Mouse (Mus musculus): Measurements from ENCODE around the gene Syne3. TPM values are rescaled to one million over a fixed set of nuclear protein-coding genes. Genes with fewer than 3 reads are reported as not detected.
A peak's percentile ranks its signal among the peaks of the same experiment; 100 is the strongest.

Syne3 gene
- total RNA-seq (2014; fragmentation: Nextera tagmentation) (10.9 and 15.7 TPM in 2 replicates), total RNA-seq (2017) (9.1 and 9.7 TPM in 2 replicates)

DNA sequence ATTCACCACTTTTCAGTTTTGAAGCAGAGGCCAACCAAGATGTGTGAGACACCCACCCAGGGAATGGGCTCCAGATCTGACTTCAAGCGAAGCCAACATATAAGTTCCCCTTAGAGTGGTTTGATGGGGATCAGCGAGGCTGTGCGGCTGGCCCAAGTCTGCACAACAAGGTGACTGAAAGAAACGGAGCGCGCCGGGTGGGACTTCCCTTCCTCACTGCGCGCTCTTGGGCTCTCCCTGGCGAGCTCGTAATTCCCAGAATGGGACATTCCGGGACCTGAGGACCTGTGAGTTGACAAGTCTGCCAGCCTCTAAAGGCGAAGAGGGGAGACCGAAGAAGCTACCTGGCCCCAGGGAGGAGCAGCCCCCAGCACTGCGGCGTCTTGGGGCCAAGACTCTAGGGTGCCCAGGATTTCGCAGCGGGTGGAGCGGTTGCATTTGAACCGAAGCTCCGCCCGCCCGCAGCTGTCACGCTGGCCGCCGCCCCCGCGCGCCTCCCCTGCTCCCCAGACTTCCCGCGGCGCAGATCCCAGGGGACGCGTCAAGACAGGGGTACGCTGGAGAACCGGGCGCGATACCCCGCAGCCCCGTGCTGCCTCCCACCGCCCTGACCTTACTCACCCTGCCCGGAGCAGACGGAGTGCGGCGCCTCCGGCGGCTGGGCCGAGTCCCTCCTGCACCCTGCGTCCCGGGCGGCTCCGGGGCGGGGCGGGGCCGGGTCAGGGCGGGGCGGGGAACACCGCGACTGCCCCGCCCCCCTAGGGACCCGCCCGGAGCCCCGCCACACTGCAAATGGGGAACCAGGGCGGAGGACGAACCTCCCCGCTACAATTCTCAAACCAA, at the start of gene Syne3:
Syne3 (minus strand) TSS at position 440 of the 843 bp plus-strand sequence.
- ATAC-seq (replicated peaks; ENCODE audit: low FRiP score, low TSS enrichment, poor library complexity, severe bottlenecking), result peak; percentile 31

DNA sequence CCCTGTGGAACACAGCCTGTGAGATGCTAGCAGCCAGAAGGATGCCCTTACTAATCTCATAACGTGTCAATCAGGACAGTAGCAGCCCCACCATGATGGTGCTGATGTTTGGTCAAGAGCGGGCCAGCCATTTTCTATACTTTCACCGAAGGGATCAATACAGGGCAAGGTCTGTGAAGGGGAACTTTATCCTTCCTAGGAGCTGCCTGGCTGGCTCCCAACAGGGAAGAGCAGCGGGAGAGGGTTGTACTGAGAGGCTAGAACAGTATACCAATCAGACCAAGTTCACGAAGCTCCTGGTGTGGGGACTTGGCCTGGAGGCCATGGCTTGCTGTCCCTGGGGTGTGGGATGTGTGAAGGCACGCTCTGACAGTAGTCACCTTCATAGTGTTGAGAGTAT, 45.7 kb upstream of the Syne3 start:
- no peak for ATAC-seq (replicated peaks; ENCODE audit: low FRiP score, low TSS enrichment, poor library complexity, severe bottlenecking)

DNA sequence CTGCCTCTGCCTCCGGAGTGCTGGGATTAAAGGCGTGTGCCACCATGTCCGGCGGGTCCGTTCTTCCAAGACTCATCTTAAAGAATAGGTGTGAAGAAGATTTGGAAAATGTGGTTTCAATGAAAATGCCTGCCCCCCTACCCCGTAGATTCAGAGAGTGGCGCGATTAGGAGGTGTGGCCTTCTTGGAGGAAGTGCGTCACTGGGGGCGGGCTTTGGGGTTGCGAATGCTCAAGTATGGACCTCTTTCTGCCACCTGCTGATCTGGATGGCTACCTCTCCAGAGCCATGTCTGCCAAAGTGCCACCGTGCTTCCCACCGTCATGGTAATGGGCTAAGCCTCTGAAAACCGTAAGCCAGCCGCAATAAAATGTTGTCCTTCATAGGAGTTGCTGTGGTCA, 44.4 kb upstream of the Syne3 start:
- no peak for ATAC-seq (replicated peaks; ENCODE audit: low FRiP score, low TSS enrichment, poor library complexity, severe bottlenecking)

DNA sequence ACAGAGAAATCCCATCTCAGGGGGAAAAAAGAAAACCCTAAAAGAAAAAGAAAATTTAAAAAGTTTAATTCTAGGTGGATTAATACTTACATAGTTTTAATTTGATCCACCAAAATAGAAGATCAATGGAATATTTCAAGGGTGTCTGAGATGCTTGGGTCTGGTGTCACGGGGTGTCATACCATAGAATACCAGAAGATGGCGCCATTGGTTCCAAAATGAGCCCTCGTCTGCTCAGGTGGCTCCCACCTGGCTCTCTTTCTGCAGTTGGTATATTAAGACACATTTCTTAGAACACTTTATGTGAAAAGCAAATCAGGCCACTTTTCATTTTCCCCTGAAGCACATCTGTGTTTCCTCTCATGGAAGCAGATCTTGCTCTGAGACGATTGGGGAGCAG, 41.3 kb upstream of the Syne3 start:
- ATAC-seq (replicated peaks; ENCODE audit: low FRiP score, low TSS enrichment, poor library complexity, severe bottlenecking), result peak; percentile 60

DNA sequence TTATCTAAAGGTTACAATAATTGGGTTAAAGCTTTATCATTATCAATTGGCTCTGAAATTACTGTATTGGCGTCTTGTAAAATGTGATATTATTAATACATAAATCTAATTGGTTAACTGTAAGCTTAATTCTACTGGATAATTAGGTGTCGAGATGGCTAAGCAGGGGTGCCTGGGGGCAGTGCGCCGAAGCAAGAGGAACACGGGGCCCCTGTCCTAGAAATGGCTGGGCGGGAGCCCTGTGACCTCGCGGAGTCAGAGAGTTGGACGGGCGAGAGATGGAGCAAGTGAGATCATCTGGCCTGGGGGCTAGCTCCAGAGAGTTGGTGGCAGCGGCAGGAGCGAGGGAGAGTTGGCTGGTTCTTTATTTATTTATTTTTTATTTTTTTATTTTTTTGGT, 40.2 kb upstream of the Syne3 start:
- ATAC-seq (replicated peaks; ENCODE audit: low FRiP score, low TSS enrichment, poor library complexity, severe bottlenecking), result no peak

DNA sequence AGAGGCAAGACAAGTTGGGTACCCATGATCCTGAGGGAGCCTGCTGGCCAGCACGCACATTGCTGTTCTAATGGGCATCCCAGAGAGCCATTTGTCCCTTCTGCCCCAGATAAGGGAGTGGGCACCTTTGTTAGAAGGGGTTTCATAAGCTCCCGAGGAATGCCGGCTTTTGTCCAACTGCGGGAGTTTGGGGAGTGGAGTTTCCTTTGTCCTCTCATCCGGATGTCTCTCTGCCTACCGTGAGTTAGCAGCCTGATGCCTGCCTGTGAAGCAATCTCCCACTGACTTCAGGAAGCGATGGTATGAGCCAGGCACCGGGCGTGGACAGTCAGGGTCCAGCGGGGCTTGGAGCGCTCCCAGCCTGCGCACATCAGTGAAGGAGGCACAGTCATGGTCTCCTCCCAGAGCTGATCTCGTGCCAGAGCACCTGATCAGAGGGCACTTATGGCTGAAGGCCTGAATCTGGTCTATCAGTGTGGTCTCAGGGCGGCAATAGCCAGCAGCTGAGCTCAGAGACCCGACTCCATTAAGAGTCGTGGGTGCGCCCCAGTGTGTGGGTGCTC, 38.8 kb upstream of the Syne3 start:
- 0 out of 2 replicates have a peak, but pooled peaks have one; percentile 12 for ATAC-seq (replicated peaks; ENCODE audit: low FRiP score, low TSS enrichment, poor library complexity, severe bottlenecking)

DNA sequence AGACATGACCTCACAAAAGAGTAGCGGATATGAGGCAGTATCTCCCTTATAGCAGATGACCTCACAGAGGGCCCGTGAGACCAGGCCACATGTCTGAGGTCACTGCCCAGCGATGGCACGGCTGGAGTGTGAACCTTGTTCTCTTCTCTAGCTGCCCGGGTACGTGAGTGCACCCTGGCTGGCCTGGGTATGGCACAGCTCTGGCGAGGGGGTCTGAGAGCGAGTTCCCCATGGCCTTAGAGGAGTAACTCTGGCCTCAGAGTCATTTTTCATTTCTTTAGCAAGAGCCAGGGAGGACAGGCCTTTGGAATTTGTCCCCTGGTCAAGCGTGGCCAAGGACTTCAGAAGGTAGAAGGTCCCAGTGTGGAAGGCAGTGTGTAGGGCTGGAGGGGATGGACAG, 35.2 kb upstream of the Syne3 start:
- no peak for ATAC-seq (replicated peaks; ENCODE audit: low FRiP score, low TSS enrichment, poor library complexity, severe bottlenecking)

DNA sequence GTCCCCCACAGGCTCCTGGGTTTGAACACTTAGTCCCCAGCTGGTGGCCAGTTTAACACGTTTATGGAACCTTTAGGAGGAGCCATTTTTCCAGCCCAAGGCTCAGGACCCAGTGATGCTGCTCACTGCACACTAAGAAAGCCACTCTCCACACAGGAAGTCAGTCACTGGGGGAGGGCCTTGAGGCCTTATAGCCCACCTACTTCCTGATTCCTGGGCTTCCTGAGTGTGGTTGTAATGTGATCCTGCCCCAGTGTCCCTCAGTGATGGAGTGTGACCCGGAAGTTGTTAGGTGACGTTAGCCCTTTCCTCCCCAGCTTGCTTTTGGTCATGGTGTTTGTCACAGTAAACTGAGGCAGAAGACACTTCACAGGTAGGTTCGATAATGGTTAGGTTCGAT, 33.5 kb upstream of the Syne3 start:
- no peak for ATAC-seq (replicated peaks; ENCODE audit: low FRiP score, low TSS enrichment, poor library complexity, severe bottlenecking)

DNA sequence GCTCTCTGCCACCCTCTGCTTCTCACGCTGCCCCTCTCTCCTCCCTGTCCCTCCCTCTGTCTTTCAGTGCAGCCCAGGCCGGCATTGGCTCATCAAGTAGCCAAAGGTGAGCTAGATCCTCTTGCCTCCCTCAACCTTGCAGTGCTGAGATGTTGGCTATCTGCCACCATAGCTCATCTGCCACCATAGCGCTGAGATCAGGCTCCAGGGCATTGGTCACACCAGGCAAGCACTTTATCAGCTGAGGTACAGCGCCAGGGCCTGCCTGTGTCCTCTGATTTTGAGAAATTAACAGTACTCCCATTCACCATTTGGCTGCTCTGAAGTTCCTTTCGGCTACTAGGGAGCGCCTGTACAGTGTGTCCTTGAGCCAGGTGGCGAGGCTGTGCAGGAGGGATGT, 31.3 kb upstream of the Syne3 start:
- ATAC-seq (replicated peaks; ENCODE audit: low FRiP score, low TSS enrichment, poor library complexity, severe bottlenecking), result peak; percentile 76

DNA sequence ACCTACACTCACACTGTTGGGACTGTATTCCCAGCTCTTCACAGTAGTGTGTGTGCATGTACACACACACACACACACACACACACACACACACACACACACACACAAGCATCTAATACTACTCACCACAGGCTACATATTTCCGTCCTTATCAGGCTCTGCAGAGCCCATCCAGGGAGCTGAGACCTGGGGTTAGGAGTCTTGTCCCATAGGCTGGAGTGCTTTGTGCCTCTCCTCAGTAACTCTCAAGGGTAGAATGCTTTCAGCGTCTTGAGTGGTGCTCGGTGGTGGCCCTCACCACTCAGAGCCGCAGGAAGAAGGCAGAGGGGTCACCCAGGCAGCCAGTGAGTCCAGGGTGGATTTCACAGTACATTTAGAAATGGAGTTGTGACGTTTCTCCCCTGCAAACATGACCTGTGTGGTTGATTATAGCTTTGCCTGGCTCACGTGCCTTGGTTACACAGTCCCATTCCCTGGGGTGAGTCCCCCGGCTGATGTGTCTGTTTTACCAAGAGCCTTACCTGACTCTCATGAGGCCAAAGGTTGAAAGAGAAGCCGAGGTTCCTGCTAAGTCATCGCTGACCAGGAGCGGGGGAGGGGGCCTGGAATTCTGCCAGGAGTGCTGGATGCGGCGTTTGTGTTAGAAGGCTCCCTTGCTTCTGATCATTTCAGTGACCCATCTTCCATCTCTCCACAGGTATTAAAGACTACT, 30.1 kb upstream of the Syne3 start:
- ATAC-seq (replicated peaks; ENCODE audit: low FRiP score, low TSS enrichment, poor library complexity, severe bottlenecking), result peak; percentile 42

DNA sequence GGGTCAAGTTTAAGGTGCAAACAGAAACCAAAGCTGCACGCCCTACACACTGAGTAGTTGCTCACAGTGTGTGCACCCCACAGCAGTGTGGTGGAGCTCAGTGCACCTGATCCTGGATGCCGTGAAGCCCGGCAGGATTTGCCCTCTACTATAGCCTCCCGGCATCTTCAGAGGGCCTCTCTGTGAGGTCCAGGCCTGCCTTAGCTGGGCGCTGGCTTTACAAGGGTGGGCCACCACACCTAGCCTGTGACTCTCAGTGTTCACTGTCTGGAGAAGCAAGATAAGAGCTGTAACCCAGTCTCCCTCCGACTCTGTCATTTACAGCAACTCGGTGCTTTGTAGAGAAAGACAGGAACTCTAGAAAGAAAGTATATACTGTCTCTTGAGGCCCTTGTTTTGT, 29.3 kb upstream of the Syne3 start:
- ATAC-seq (replicated peaks; ENCODE audit: low FRiP score, low TSS enrichment, poor library complexity, severe bottlenecking), result peak; percentile 71

DNA sequence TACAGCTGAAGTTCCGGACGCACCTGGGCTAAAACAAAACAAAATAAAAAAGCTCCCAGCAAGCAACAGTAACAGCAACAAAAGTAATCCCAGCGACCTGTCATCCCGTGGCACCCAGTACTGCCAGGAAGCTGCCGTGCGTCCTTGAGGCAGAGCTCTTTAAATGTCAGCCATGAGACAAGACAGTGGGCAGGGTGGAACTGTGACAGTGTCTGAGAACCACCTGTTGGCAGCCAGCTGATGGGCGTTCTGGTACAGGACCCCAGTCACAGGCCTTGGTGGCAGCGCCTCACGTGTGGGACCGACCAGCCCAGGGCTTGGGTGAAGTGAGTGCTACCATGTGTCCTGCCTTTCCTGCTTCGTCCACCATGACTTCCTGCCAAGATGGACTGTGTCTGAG, 28.6 kb upstream of the Syne3 start:
- ATAC-seq (replicated peaks; ENCODE audit: low FRiP score, low TSS enrichment, poor library complexity, severe bottlenecking), result no peak

DNA sequence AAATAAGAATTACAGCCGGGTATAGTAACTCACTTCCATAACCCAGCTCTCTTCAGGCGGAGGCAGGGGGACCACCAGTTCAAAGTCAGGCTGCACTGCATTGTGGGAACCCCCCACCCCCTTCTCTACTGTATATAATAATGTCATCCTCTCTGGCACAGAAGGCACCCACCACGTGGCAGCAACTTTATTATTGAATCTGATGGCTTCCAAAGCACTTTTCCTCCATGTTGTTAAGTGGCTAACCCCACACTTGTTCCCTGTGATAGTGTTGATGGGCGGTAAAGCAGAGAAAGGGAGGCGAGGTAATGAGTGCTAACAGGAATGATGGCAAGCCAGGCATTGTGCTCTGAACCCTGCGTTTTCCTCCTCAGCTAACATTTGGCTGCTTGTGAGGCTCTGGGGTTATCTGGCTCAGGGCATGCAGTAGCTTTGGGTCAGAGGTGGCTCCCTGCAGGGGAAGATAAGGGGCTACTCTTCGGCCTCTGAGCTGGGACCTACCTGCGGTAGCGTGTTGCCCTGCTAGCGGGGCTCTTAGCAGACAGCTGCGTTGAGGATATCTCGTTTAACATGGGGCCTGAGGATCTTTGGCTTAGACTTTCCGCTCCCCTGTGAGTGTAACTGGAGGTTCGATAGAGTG, 24.6 kb upstream of the Syne3 start:
- peak; percentile 56 for ATAC-seq (replicated peaks; ENCODE audit: low FRiP score, low TSS enrichment, poor library complexity, severe bottlenecking)

DNA sequence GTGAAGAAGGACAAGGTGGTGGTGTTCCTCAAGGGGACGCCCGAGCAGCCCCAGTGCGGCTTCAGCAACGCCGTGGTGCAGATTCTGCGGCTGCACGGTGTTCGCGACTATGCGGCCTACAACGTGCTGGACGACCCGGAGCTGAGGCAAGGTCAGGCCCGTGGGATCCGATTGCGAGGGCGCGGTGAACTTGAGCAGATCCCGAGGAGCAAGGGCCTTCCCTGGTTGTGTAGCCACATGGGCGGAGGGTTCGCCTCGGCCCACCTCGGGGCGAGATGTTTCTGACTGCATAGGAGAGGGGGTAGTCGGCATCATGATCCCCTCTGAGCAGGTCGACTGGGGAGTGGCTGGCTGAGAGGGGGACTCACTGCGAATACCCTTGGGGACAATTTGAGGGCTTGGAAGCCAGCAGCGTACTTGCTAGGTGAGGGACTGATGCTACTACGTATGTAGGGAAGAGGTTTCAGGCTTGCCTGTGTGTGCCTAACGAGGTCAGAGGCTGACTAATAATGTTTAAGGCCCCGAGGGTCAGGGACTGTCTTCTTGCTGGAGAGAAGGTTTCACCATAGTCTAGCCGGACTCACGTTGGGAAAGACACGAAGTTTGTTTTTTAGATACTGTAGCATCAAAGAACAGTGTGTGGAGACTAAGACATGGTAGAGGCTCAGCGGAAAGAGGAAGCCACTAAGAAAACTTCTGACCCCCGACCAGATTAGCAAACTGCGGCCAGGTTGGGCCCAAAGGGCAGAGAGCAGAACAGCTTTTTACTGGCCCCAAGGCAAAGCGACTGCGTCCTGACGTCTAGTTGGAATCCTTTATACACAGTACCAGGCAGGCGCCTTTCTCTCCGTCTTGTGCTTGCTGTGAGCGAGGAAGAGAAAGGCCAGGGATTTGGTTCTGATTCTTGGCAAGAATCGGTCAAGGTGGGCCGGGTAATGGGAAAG, 23.5 kb upstream of the Syne3 start:
- ATAC-seq (replicated peaks; ENCODE audit: low FRiP score, low TSS enrichment, poor library complexity, severe bottlenecking), result no peak

DNA sequence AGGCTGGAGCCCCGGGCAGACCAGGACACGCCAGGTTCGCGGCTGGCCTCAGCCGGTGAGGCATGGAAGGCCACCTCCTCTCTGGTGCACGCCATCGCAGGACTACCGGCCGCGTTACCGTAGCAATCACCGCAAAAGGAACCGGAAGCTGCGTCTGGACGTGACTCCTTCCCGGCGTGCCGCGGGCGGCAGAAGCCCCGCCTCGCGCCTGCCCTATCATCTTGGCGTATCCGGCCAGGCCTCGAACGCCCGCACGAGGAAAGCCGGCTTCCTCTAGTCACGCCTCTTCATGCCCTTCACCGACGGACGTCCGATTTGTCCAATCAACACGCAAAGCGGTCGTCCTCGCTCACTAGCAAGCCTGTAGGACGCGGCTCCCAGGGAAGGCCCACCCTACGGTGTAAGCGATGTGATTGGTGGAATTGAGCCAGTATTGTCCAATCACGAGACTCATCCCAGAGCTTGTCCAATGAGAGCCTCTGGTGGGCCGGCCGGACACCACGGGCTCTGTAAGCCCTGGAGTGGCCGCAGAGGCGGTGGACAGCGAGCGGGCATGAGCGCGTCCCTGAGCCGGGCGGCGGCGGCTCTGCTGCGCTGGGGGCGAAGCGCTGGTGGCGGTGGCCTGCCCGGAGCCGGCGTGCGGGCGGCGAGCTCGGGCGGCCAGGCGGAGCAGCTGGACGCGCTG, 22.7 kb upstream of the Syne3 start, which contains the start of gene Glrx5:
Glrx5 (plus strand) TSS at position 542 of the 685 bp plus-strand sequence.
- ATAC-seq (replicated peaks; ENCODE audit: low FRiP score, low TSS enrichment, poor library complexity, severe bottlenecking), result peak; percentile 76

DNA sequence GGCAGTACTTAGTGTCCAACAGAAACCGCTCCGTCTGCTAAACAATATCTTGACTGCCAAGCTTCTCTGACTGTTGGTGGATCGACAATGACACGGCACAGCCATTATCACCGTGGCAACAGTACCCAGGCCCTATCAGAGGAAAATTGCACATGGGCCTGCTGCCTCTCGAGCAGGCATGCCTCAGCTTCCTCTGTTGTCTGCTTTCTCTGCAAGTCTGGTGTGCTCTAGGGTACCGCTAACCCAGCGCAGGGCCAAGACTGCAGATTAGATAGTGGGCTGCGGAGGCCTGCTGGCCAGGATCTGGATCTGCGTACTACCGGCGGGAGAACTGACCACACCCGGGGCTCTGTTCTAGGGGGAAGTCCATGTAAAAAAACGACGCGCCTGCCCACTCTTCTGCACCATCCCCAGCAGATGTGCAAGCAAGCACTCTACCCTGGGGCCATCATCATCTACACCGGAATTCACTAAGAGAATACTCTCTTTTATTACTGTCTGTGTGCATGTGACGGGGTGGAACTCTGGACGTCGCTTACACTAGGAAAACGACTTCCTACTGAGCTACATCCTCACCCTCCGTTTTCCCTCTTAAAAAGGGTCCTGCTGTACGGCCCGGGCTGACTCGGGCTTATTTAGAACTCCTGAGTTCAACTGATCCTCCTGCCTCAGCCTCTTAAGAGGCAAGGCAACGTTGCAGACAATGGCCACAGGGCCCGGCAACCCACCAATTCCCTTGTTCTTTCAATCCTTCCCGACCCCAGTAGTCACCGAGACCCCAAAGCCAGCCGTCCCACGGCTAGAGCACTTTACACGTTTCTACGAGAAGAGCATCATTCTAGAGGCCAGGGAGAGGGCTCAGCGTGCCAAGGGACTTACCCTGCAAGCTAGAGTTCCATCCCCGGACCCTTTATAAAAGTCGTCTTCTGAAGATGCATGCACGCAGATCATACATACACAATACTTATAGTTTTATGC, 21.8 kb upstream of the Syne3 start:
- peak; percentile 13 for ATAC-seq (replicated peaks; ENCODE audit: low FRiP score, low TSS enrichment, poor library complexity, severe bottlenecking)

DNA sequence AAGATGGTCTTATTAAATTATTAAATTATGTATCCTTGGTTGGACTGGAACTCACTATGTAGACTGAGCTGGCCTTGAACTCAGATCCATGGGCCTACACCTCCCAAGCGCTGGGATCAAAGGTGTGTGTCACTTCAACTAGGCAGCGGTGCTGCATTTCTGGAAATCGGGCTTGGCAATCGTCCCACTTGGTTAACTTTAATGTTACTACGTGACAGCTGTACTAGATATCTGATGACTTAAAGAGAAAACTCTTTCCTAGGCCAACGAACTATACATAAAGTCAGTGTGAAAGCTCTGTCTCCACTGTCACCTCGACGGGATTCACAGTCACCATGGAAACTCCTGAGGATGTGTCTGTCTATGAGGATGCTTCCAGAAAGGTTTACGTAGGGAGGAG, 20.3 kb upstream of the Syne3 start:
- no peak for ATAC-seq (replicated peaks; ENCODE audit: low FRiP score, low TSS enrichment, poor library complexity, severe bottlenecking)

All from megakaryocyte-erythroid progenitor cell, adult 5-6 weeks (primary cell).